Mouse (Mus musculus) embryo, embryonic 9.5 days (tissue): ENCODE data around the gene Smim1.

Source experiments
- DNase-seq: peaks from one replicate; pipeline ENCODE4 v3.0.0-alpha.2; 2017; ENCODE audit errors: extremely low spot score

Gene Smim1

GRCm38 (mm10) chr4:154021432-154021831 is 4.6 kb downstream of the Smim1 start:
- no peak for DNase-seq

- DNase-seq, result no peak
Measured at GRCm38 (mm10) chr4:154019571-154019970, 6.5 kb downstream of the Smim1 start.

- DNase-seq, result no peak
Measured at GRCm38 (mm10) chr4:154015476-154015875, 10.6 kb downstream of the Smim1 start.

- no peak for DNase-seq
Measured at GRCm38 (mm10) chr4:154012132-154012882, 13.7 kb downstream of the Smim1 start.

GRCm38 (mm10) chr4:154011646-154012089 is 14.4 kb downstream of the Smim1 start, which contains the start of gene Lrrc47:
Gene Lrrc47, plus strand, starts transcription at chr4:154011731.
- peak; percentile 83 for DNase-seq

GRCm38 (mm10) chr4:154010907-154011645 is 15.0 kb downstream of the Smim1 start:
- DNase-seq, result no peak

GRCm38 (mm10) chr4:154007759-154008158 is 18.3 kb downstream of the Smim1 start:
- no peak for DNase-seq

GRCm38 (mm10) chr4:154006264-154006663 is 19.8 kb downstream of the Smim1 start:
- no peak for DNase-seq

GRCm38 (mm10) chr4:154005488-154005887 is 20.5 kb downstream of the Smim1 start:
- DNase-seq, result no peak

- DNase-seq, result no peak
Measured at GRCm38 (mm10) chr4:153993505-153993904, 32.5 kb downstream of the Smim1 start.

- DNase-seq, result no peak
Measured at GRCm38 (mm10) chr4:153992715-153993114, 33.3 kb downstream of the Smim1 start.

- no peak for DNase-seq
Measured at GRCm38 (mm10) chr4:153980470-153980869, 45.6 kb downstream of the Smim1 start.

- DNase-seq, result no peak
Measured at GRCm38 (mm10) chr4:153979243-153979642, 46.8 kb downstream of the Smim1 start.

- no peak for DNase-seq
Measured at GRCm38 (mm10) chr4:153975768-153976167, 50.3 kb downstream of the Smim1 start.

- no peak for DNase-seq
Measured at GRCm38 (mm10) chr4:153975292-153975662, 50.8 kb downstream of the Smim1 start.

- DNase-seq, result peak; percentile 91
Measured at GRCm38 (mm10) chr4:153974431-153975291, 51.4 kb downstream of the Smim1 start, which contains the start of the genes Dffb and Cep104. Gene Dffb, minus strand, starts transcription at chr4:153975126. Gene Cep104, plus strand, starts transcription at chr4:153975194.
